Mouse (Mus musculus) hindbrain, postnatal 0 days (tissue): ENCODE data around the gene Gfap. TPM values are rescaled to one million over a fixed set of nuclear protein-coding genes. Genes with fewer than 3 reads are reported as not detected.
A peak's percentile ranks its signal among the peaks of the same experiment; 100 is the strongest.

ENCODE experiments used
- ATAC-seq: fragments of 200-750 bp; cut with Nextera tagmentation; 2 replicates; pipeline ENCODE4 v1.8.0; 2017; ENCODE audit warnings: mild to moderate bottlenecking, moderate TSS enrichment, moderate library complexity
- DNase-seq: peaks from one replicate; pipeline ENCODE4 v3.0.0-alpha.2; 2015; ENCODE audit warnings: low spot score
- H3K27ac ChIP-seq: fragments of 300-500 bp; sonication (generic); 2 replicates; pipeline ENCODE4 v1.5.1; 2014; ENCODE audit warnings: mild to moderate bottlenecking
- H3K27me3 ChIP-seq: fragments of 300-500 bp; sonication (generic); 2 replicates; pipeline ENCODE4 v1.6.1; 2014; ENCODE audit warnings: low read length, mixed read lengths; ENCODE audit not compliant: insufficient read depth
- H3K36me3 ChIP-seq: fragments of 300-500 bp; sonication (generic); 2 replicates; pipeline ENCODE4 v1.6.1; 2014; ENCODE audit warnings: low read length, mixed read lengths; ENCODE audit not compliant: insufficient read depth
- H3K4me1 ChIP-seq: fragments of 300-500 bp; sonication (generic); 2 replicates; pipeline ENCODE4 v1.6.1; 2014; ENCODE audit warnings: antibody characterized with exemption, low read length, mixed read lengths; ENCODE audit not compliant: insufficient read depth
- H3K4me2 ChIP-seq: fragments of 300-500 bp; sonication (generic); 2 replicates; pipeline ENCODE4 v1.6.1; 2014; ENCODE audit warnings: low read depth, mild to moderate bottlenecking, low read length, moderate library complexity, mixed read lengths
- H3K4me3 ChIP-seq: fragments of 300-500 bp; sonication (generic); 2 replicates; pipeline ENCODE4 v1.5.1; 2014; ENCODE audit warnings: low read length
- H3K9ac ChIP-seq: fragments of 300-500 bp; sonication (generic); replicated peaks from 2 replicates; pipeline ENCODE4 v1.6.1; 2014; ENCODE audit warnings: mild to moderate bottlenecking, low read length, moderate library complexity, mixed read lengths
- H3K9me3 ChIP-seq: fragments of 300-500 bp; sonication (generic); 2 replicates; pipeline ENCODE4 v1.6.1; 2016; ENCODE audit warnings: low read length, mixed read lengths
- CTCF ChIP-seq: IDR thresholded peaks from 2 replicates; pipeline ENCODE4 v1.5.1; 2016; ENCODE audit warnings: antibody characterized with exemption, control low read depth, low read depth
- WGBS: fragments of 180-500 bp; shearing (Covaris S2); extraction: QIAGEN DNeasy Blood & Tissue Kit; methylation state at CpG from one replicate; pipeline ENCODE4 v1.1.7; 2014; 5-methylcytosine and 5-hydroxymethylcytosine counted together
- polyA plus RNA-seq: library from polyadenylated mRNA; unstranded; fragments of >200 nt; fragmentation: Nextera tagmentation; extraction: Ambion mirVana; gene quantifications from 2 replicates; pipeline ENCODE4 v1.2.1, GENCODE M21; 2015
- total RNA-seq: library from RNA; depleted of rRNA; stranded (reverse); fragments of >200 nt; gene quantifications from 2 replicates; pipeline ENCODE4 v1.2.3, GENCODE M21; 2014; rRNA removed

Gene Gfap
- total and polyA plus RNA-seq, 2 experiments from 2014 or later = 74.4 to 105 TPM

DNA sequence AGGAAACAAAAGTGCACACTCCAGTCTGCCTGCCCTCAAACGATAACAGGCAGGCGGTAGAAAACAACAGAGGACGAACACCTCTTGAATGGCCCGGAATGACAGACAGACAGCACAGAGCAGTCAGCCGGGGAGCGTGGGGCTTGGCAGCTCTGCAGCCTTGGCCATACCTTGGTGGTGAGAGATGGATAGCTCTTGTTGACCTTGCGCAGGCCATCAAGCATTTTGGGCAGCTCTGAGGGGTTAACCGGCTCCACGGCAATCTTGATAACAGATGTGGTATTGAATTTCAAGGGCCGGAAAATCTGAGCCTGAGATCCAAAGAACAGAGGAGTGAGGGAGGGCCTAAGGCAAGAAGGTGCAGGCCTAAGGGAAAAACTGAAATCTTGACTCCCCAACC is 54.8 kb downstream of the Gfap start:
- H3K4me2 ChIP-seq = no peak overlapping the region
- H3K27ac ChIP-seq = no peak overlapping the region
- no peak overlapping the region for H3K4me3 ChIP-seq
- H3K27me3 ChIP-seq = no peaks in the 10 kb centered on the region
- H3K9me3 ChIP-seq = no peaks in the 10 kb centered on the region
- no peaks in the 10 kb centered on the region for H3K4me1 ChIP-seq
- no peak for TF ChIP-seq CTCF
- no peak overlapping the region for H3K9ac ChIP-seq
- 90% methylated on average over 10 of the region's 10 CpGs for WGBS
- ATAC-seq = no peak
- H3K36me3 ChIP-seq = peaks cover 81% of the 10 kb centered on the region
- DNase-seq = no peak

DNA sequence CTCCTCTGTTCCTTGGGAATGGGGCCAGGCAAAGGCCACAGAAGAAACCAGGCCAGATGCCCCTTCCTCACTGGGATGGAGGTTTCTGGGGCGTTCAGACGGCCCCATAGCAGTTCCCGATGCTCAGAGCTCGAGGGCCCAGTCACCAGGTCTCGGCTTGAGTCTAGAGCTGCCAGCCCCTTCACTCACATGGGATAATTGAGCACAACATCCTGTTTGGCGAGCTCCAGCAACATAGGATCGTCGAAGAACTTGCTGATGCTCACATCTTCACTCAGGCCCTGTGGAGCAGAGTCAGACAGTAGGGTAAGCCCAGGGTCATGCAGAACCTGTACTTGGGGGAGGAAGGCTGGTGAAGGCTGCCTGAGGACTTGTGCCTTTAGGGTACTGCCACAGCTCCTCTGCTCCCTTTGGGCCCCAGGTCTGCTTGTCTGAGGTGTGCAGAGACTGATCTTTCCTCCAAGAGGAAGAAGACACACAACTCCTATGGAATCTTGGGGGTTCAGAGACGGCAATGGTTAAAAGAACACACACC is 62.0 kb downstream of the Gfap start:
- H3K9ac ChIP-seq = no peak overlapping the region
- no peaks in the 10 kb centered on the region for H3K27me3 ChIP-seq
- no peaks in the 10 kb centered on the region for H3K4me1 ChIP-seq
- H3K36me3 ChIP-seq = peaks cover 49% of the 10 kb centered on the region
- TF ChIP-seq CTCF = no peak
- no peak for ATAC-seq
- H3K27ac ChIP-seq = no peak overlapping the region
- no peak overlapping the region for H3K4me2 ChIP-seq
- no peak overlapping the region for H3K4me3 ChIP-seq
- 84% methylated on average over 9 of the region's 9 CpGs for WGBS
- DNase-seq = no peak
- H3K9me3 ChIP-seq = no peaks in the 10 kb centered on the region

DNA sequence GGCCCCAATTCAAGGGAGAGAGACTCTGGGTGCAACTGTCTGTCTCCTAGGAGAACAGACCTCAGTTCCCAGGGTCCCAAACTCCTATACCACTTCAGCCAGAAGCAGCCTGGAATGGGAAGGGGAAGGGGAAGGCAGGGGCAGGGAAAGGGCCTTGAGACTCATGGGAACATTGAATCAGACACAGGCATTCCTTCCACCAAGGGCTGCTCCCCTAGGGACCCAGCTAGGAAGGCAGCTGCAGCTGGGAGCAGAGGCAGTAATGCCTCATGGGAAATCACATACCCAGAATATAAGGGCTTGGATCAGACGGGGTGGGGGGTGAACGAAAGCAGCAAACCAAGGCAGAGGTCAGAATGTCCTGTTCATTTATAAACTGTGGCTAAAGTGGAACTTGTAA is 62.6 kb downstream of the Gfap start:
- peak; percentile 53; the same call in 1 of the 2 replicates for ATAC-seq
- H3K4me1 ChIP-seq = no peaks in the 10 kb centered on the region
- no peak overlapping the region for H3K9ac ChIP-seq
- H3K27me3 ChIP-seq = no peaks in the 10 kb centered on the region
- H3K36me3 ChIP-seq = peaks cover 43% of the 10 kb centered on the region
- no peak overlapping the region for H3K4me3 ChIP-seq
- no peak for TF ChIP-seq CTCF
- H3K4me2 ChIP-seq = no peak overlapping the region
- H3K27ac ChIP-seq = no peak overlapping the region; the same call in 1 of the 2 replicates
- DNase-seq = no peak
- 81% methylated on average over 2 of the region's 2 CpGs for WGBS
- no peaks in the 10 kb centered on the region for H3K9me3 ChIP-seq

DNA sequence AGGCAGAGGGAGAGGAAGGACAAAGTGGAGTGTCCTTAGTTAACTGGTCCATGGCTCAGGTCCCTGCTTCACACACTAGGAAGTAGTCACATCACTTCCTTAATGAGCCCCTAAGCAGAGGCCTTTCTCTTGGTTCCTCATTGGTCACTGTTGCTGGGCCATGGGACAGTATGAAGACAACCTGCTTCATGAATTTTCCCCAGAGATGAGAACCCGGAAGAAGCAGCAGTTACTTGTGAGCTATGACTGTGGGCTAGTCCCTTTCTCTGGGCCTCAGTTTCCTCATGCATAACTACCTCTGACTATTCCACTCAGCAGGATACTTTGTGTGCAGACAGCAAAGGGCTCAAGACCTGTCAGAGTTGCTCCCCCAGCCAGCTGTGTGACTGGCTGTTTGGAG is 63.3 kb downstream of the Gfap start:
- 94% methylated on average over 1 of the region's 1 CpGs for WGBS
- H3K4me1 ChIP-seq = no peaks in the 10 kb centered on the region
- H3K36me3 ChIP-seq = peaks cover 39% of the 10 kb centered on the region
- no peak overlapping the region for H3K27ac ChIP-seq
- ATAC-seq (no peak), DNase-seq (no peak)
- H3K9ac ChIP-seq = no peak overlapping the region
- no peak overlapping the region for H3K4me2 ChIP-seq
- H3K27me3 ChIP-seq = no peaks in the 10 kb centered on the region
- H3K4me3 ChIP-seq = no peak overlapping the region
- no peak for TF ChIP-seq CTCF
- H3K9me3 ChIP-seq = no peaks in the 10 kb centered on the region

Other genes starting within 250 kb of the Gfap start
- 0.65 TPM in 1 of 2 replicates, not detected in the other for gene Meioc, start 237.2 kb downstream of the Gfap start, total RNA-seq
- 0.24 and 0.32 TPM in 2 replicates for gene Meioc, start 237.2 kb downstream of the Gfap start, polyA plus RNA-seq
- gene Ccdc43, start 203.1 kb downstream of the Gfap start, total RNA-seq = 16.6 and 22.5 TPM in 2 replicates
- 28.1 and 30.7 TPM in 2 replicates for gene Ccdc43, start 203.1 kb downstream of the Gfap start, polyA plus RNA-seq
- gene Adam11, start 139.5 kb downstream of the Gfap start, total RNA-seq = 33.1 and 34.5 TPM in 2 replicates
- gene Adam11, start 139.5 kb downstream of the Gfap start, polyA plus RNA-seq = 17.2 and 17.8 TPM in 2 replicates
- 13.2 and 18.0 TPM in 2 replicates for gene Gjc1, start 81.2 kb downstream of the Gfap start, total RNA-seq
- 21.3 and 24.1 TPM in 2 replicates for gene Gjc1, start 81.2 kb downstream of the Gfap start, polyA plus RNA-seq
- 12.4 and 15.8 TPM in 2 replicates for gene Higd1b, start 65.1 kb downstream of the Gfap start, total RNA-seq
- gene Higd1b, start 65.1 kb downstream of the Gfap start, polyA plus RNA-seq = 14.5 and 15.0 TPM in 2 replicates
- gene Eftud2, start 19.9 kb downstream of the Gfap start, total RNA-seq = 63.8 and 70.8 TPM in 2 replicates
- gene Eftud2, start 19.9 kb downstream of the Gfap start, polyA plus RNA-seq = 104 and 106 TPM in 2 replicates
- gene Ccdc103, start 19.7 kb downstream of the Gfap start, total RNA-seq = 0.25 and 0.31 TPM in 2 replicates
- gene Ccdc103, start 19.7 kb downstream of the Gfap start, polyA plus RNA-seq = 2.2 and 2.4 TPM in 2 replicates
- not detected in 2 replicates for gene Fam187a, start 15.7 kb downstream of the Gfap start, total RNA-seq
- not detected in 2 replicates for gene Fam187a, start 15.7 kb downstream of the Gfap start, polyA plus RNA-seq
- 9.2 and 11.7 TPM in 2 replicates for gene Kif18b, start 24.2 kb upstream of the Gfap start, total RNA-seq
- gene Kif18b, start 24.2 kb upstream of the Gfap start, polyA plus RNA-seq = 1.9 and 2.1 TPM in 2 replicates
- gene C1ql1, start 45.8 kb upstream of the Gfap start, total RNA-seq = 61.0 and 65.6 TPM in 2 replicates
- gene C1ql1, start 45.8 kb upstream of the Gfap start, polyA plus RNA-seq = 16.9 and 18.9 TPM in 2 replicates
- 61.0 and 71.5 TPM in 2 replicates for gene Nmt1, start 127.3 kb upstream of the Gfap start, total RNA-seq
- gene Nmt1, start 127.3 kb upstream of the Gfap start, polyA plus RNA-seq = 39.8 and 45.3 TPM in 2 replicates
- gene Dcakd, start 127.4 kb upstream of the Gfap start, total RNA-seq = 176 and 187 TPM in 2 replicates
- 138 and 149 TPM in 2 replicates for gene Dcakd, start 127.4 kb upstream of the Gfap start, polyA plus RNA-seq
- gene Plcd3, start 200.7 kb upstream of the Gfap start, total RNA-seq = 9.4 and 13.8 TPM in 2 replicates
- 3.9 and 4.8 TPM in 2 replicates for gene Plcd3, start 200.7 kb upstream of the Gfap start, polyA plus RNA-seq
- 13.2 and 19.0 TPM in 2 replicates for gene Acbd4, start 200.8 kb upstream of the Gfap start, total RNA-seq
- 18.5 and 20.8 TPM in 2 replicates for gene Acbd4, start 200.8 kb upstream of the Gfap start, polyA plus RNA-seq
- gene Hexim1, start 215.3 kb upstream of the Gfap start, total RNA-seq = 15.1 and 15.8 TPM in 2 replicates
- gene Hexim1, start 215.3 kb upstream of the Gfap start, polyA plus RNA-seq = 4.4 and 5.1 TPM in 2 replicates
- 28.9 and 40.4 TPM in 2 replicates for gene Hexim2, start 231.5 kb upstream of the Gfap start, total RNA-seq
- gene Hexim2, start 231.5 kb upstream of the Gfap start, polyA plus RNA-seq = 30.2 and 30.7 TPM in 2 replicates